In genomic region chr12:98727186-98727585, GRCm38 (mm10) we compare ENCODE assay signal across 15 mouse cellular contexts.
"Had no signal": no experiment of that assay in that cellular context is flagged by ENCODE, and none has a peak within 500 bp of the region (broad histone marks: within the 10 kb centered on the region; RNA-seq: fewer than 3 reads in every experiment).

No protein-coding gene starts in this region.

- H3K27ac ChIP-seq: limb, embryonic 15.5 days; liver, embryonic 12.5 days; midbrain, embryonic 10.5 days; neural tube, embryonic 15.5 days had no signal

- H3K27me3 ChIP-seq: limb, embryonic 15.5 days; liver, embryonic 12.5 days; neural tube, embryonic 15.5 days had no signal

- H3K36me3 ChIP-seq: liver, embryonic 12.5 days; neural tube, embryonic 15.5 days had no signal

- H3K4me1 ChIP-seq: limb, embryonic 15.5 days; midbrain, embryonic 10.5 days had no signal

- DNase-seq: layer of hippocampus, adult 9-11 months; layer of hippocampus, postnatal 36 days; lung, embryonic 14.5 days; lung, postnatal 10 days; lung, postnatal 4 days; midbrain, embryonic 14.5 days; right cerebral cortex, adult 18-20 months; right cerebral cortex, postnatal 25 days; thymus, adult 2 months; thymus, postnatal 25 days had no signal

- H3K4me3 ChIP-seq: limb, embryonic 15.5 days; liver, embryonic 12.5 days; midbrain, embryonic 10.5 days; myocyte; neural tube, embryonic 15.5 days had no signal
